Mouse (Mus musculus) CH12.LX (cell line): ENCODE measurements around the gene C1rl. TPM values are rescaled to one million over a fixed set of nuclear protein-coding genes. Genes with fewer than 3 reads are reported as not detected.
A peak's percentile ranks its signal among the peaks of the same experiment; 100 is the strongest.

ENCODE experiments used
- DNase-seq: peaks from one replicate; pipeline ENCODE4 v3.0.0-alpha.2; 2013; ENCODE audit errors: extremely low read depth
- H3K27ac ChIP-seq: 2 replicates; pipeline ENCODE4 v1.5.1; 2012; ENCODE audit warnings: low read depth, mild to moderate bottlenecking, control low read depth, moderate library complexity; ENCODE audit not compliant: insufficient read depth
- H3K27me3 ChIP-seq: replicated peaks from 2 replicates; pipeline ENCODE3; 2012; ENCODE audit warnings: inconsistent platforms
- H3K36me3 ChIP-seq, 2 experiments: replicated peaks in 1 of 2; 2 replicates each; pipeline versions ENCODE3 to v1.6.1; 2012; ENCODE audit warnings: inconsistent platforms in 1 of 2, low read length in 1 of 2, mild to moderate bottlenecking in 1 of 2, mixed read lengths in 1 of 2, moderate library complexity in 1 of 2; ENCODE audit not compliant: control insufficient read depth in 1 of 2, insufficient read depth in 1 of 2
- H3K4me1 ChIP-seq, 2 experiments: 2 replicates each; pipeline ENCODE4 v1.6.1; 2012; ENCODE audit warnings: inconsistent platforms in 1 of 2, moderate library complexity in 1 of 2; ENCODE audit not compliant: insufficient read depth in 2 of 2, control insufficient read depth in 1 of 2
- H3K4me2 ChIP-seq: 2 replicates; pipeline ENCODE4 v1.6.1; 2012; ENCODE audit warnings: low read depth, mild to moderate bottlenecking, control low read depth; ENCODE audit not compliant: poor library complexity, insufficient read depth, severe bottlenecking
- H3K4me3 ChIP-seq, 3 experiments: fragments of 150-350 bp in 1 of 3; sonication (generic) in 1 of 3; replicated peaks in 1 of 3; 2 replicates each; pipeline versions ENCODE3 to v1.5.1; 2011 to 2012; ENCODE audit warnings: low read depth in 2 of 3, low read length in 2 of 3, mild to moderate bottlenecking in 2 of 3, moderate library complexity in 2 of 3, control low read depth in 1 of 3, improper control_type of control experiment in 1 of 3, inconsistent platforms in 1 of 3, mixed read lengths in 1 of 3; ENCODE audit not compliant: poor library complexity in 1 of 3
- H3K79me2 ChIP-seq: replicated peaks from 2 replicates; pipeline ENCODE4 v1.6.1; 2012; ENCODE audit warnings: mild to moderate bottlenecking, moderate library complexity; ENCODE audit not compliant: control insufficient read depth, poor library complexity, insufficient read depth, severe bottlenecking; ENCODE audit errors: extremely low read depth
- H3K9ac ChIP-seq: 2 replicates; pipeline ENCODE4 v1.6.1; 2012; ENCODE audit warnings: low read depth, mild to moderate bottlenecking, control low read depth, moderate library complexity; ENCODE audit not compliant: insufficient read depth
- H3K9me3 ChIP-seq: replicated peaks from 2 replicates; pipeline ENCODE3; 2012; ENCODE audit warnings: low read length, inconsistent platforms, mixed read lengths
- CHD2 ChIP-seq: IDR thresholded peaks from 2 replicates; pipeline ENCODE4 v1.6.1; 2011; ENCODE audit warnings: low read length, improper control_type of control experiment
- CTCF ChIP-seq, 2 experiments: IDR thresholded peaks in 1 of 2; conservative IDR thresholded peaks in 1 of 2; 2 replicates each; pipeline ENCODE4 v1.5.1; 2011 to 2012; ENCODE audit warnings: low read depth in 2 of 2, low read length in 2 of 2, improper control_type of control experiment in 1 of 2, inconsistent platforms in 1 of 2, mild to moderate bottlenecking in 1 of 2, moderate library complexity in 1 of 2
- E2F4 ChIP-seq: IDR thresholded peaks from 2 replicates; pipeline ENCODE4 v1.6.1; 2011; ENCODE audit warnings: low read depth, low read length, improper control_type of control experiment; ENCODE audit not compliant: insufficient replicate concordance
- ELF1 ChIP-seq: IDR thresholded peaks from 2 replicates; pipeline ENCODE4 v1.6.1; 2014; ENCODE audit warnings: low read depth, mild to moderate bottlenecking, inconsistent platforms, low read length, improper control_type of control experiment
- EP300 ChIP-seq: IDR thresholded peaks from 2 replicates; pipeline ENCODE4 v1.6.1; 2011; ENCODE audit warnings: low read length, improper control_type of control experiment
- ETS1 ChIP-seq: conservative IDR thresholded peaks from 2 replicates; pipeline ENCODE4 v1.6.1; 2012; ENCODE audit warnings: low read depth, mild to moderate bottlenecking, inconsistent platforms, low read length, improper control_type of control experiment, moderate library complexity
- GABPA ChIP-seq: IDR thresholded peaks from 2 replicates; pipeline ENCODE4 v1.6.1; 2012; ENCODE audit warnings: low read depth, low read length, improper control_type of control experiment, inconsistent platforms; ENCODE audit not compliant: insufficient replicate concordance
- HCFC1 ChIP-seq: IDR thresholded peaks from 2 replicates; pipeline ENCODE4 v1.6.1; 2012; ENCODE audit warnings: low read depth, mild to moderate bottlenecking, inconsistent platforms, low read length, improper control_type of control experiment
- IRF4 ChIP-seq: IDR thresholded peaks from 2 replicates; pipeline ENCODE4 v1.6.1; 2014; ENCODE audit warnings: low read depth, mild to moderate bottlenecking, inconsistent platforms, low read length, improper control_type of control experiment
- JUND ChIP-seq: conservative IDR thresholded peaks from 2 replicates; pipeline ENCODE4 v1.6.1; 2011; ENCODE audit warnings: low read depth, low read length, improper control_type of control experiment
- MAX ChIP-seq: IDR thresholded peaks from 2 replicates; pipeline ENCODE4 v1.6.1; 2011; ENCODE audit warnings: low read length, improper control_type of control experiment
- MAZ ChIP-seq: IDR thresholded peaks from 2 replicates; pipeline ENCODE4 v1.6.1; 2012; ENCODE audit warnings: low read depth, mild to moderate bottlenecking, inconsistent platforms, low read length, improper control_type of control experiment, moderate library complexity
- MEF2A ChIP-seq: IDR thresholded peaks from 2 replicates; pipeline ENCODE4 v1.6.1; 2014; ENCODE audit warnings: low read depth, mild to moderate bottlenecking, inconsistent platforms, low read length, improper control_type of control experiment, borderline replicate concordance
- MXI1 ChIP-seq: IDR thresholded peaks from 2 replicates; pipeline ENCODE4 v1.6.1; 2011; ENCODE audit warnings: mild to moderate bottlenecking, low read depth, low read length, improper control_type of control experiment
- NELFE ChIP-seq: IDR thresholded peaks from 2 replicates; pipeline ENCODE4 v1.6.1; 2011; ENCODE audit warnings: low read depth, low read length, improper control_type of control experiment
- POLR2AphosphoS2 ChIP-seq: IDR thresholded peaks from 2 replicates; pipeline ENCODE4 v1.6.1; 2011; ENCODE audit warnings: low read depth, low read length, improper control_type of control experiment
- RAD21 ChIP-seq: IDR thresholded peaks from 2 replicates; pipeline ENCODE4 v1.6.1; 2011; ENCODE audit warnings: low read depth, mild to moderate bottlenecking, low read length, improper control_type of control experiment, moderate library complexity
- RCOR1 ChIP-seq: conservative IDR thresholded peaks from 2 replicates; pipeline ENCODE4 v1.6.1; 2012; ENCODE audit warnings: low read depth, mild to moderate bottlenecking, inconsistent platforms, low read length, improper control_type of control experiment
- SIN3A ChIP-seq: IDR thresholded peaks from 2 replicates; pipeline ENCODE4 v1.6.1; 2012; ENCODE audit warnings: low read length, improper control_type of control experiment, inconsistent platforms
- SMC3 ChIP-seq: IDR thresholded peaks from 2 replicates; pipeline ENCODE4 v1.6.1; 2011; ENCODE audit warnings: low read depth, low read length, improper control_type of control experiment
- TBP ChIP-seq: conservative IDR thresholded peaks from 2 replicates; pipeline ENCODE4 v1.6.1; 2011; ENCODE audit warnings: low read depth, low read length, improper control_type of control experiment
- TCF12 ChIP-seq: IDR thresholded peaks from 2 replicates; pipeline ENCODE4 v1.6.1; 2014; ENCODE audit warnings: low read depth, mild to moderate bottlenecking, inconsistent platforms, low read length, improper control_type of control experiment
- UBTF ChIP-seq: IDR thresholded peaks from 2 replicates; pipeline ENCODE4 v1.6.1; 2012; ENCODE audit warnings: low read depth, mild to moderate bottlenecking, inconsistent platforms, low read length, improper control_type of control experiment, moderate library complexity
- ZKSCAN1 ChIP-seq: IDR thresholded peaks from 2 replicates; pipeline ENCODE4 v1.6.1; 2012; ENCODE audit warnings: low read depth, inconsistent platforms, low read length, improper control_type of control experiment, borderline replicate concordance
- ZMIZ1 ChIP-seq: IDR thresholded peaks from 2 replicates; pipeline ENCODE4 v1.6.1; 2012; ENCODE audit warnings: low read depth, mild to moderate bottlenecking, inconsistent platforms, low read length, improper control_type of control experiment
- ZNF384 ChIP-seq: IDR thresholded peaks from 2 replicates; pipeline ENCODE4 v1.6.1; 2012; ENCODE audit warnings: low read depth, low read length, improper control_type of control experiment, inconsistent platforms
- dilution Hi-C: fragments of 300-500 bp; cut with MboI; formaldehyde crosslinking; loops from 2 replicates; pipeline ENCODE4 v1.14.3; 2020; ENCODE audit warnings: low sequenced_read_pairs; ENCODE audit not compliant: extremely low pct_unique_long_range_greater_than_20kb, extremely low pct_ligation_motif_present
- in situ Hi-C: fragments of 300-500 bp; cut with MboI; formaldehyde crosslinking; loops from 3 replicates; pipeline ENCODE4 v1.14.3; 2019; ENCODE audit warnings: low sequenced_read_pairs, low pct_ligation_motif_present, low pct_unique_long_range_greater_than_20kb, mixed read lengths
- polyA plus RNA-seq: library from polyadenylated mRNA; unstranded; fragments of >175 nt; gene quantifications from 2 replicates; pipeline ENCODE4 v1.2.1, GENCODE M21; 2012; ENCODE audit warnings: low read depth; ENCODE audit not compliant: insufficient read length
- total RNA-seq, 2 experiments: library from RNA; depleted of rRNA; stranded (reverse); fragments of 300-350 nt in 1 of 2; fragments of >200 nt in 1 of 2; gene quantifications; 2 replicates each; pipeline ENCODE4 v1.2.3; 2012 to 2014

C1rl gene
- total and polyA plus RNA-seq, 3 experiments = 0.59 to 2.4 (median 1.2) TPM

DNA sequence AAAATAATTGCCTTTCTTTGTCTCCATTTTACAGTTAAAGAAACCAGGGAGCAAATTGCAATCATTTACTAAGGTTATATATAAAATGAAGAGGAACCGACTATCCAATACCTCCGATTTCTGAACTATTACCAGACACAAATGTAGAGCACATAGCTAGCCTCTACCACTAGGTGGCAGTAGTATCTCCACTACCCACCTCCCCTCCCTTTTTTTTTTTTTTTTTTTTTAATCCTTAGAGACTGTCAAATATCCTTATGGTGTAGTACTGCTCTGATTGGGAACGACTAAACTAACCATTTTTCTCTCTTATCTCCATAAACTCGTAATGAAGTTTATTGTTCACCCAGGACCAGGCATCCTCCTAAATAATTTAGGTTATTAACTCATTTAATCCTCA lies 12.6 kb upstream of the C1rl start:
- no peak overlapping the region for H3K4me3 ChIP-seq
- no peak overlapping the region for H3K9ac ChIP-seq
- H3K4me1 ChIP-seq = peaks cover 15 to 41% of the 10 kb centered on the region in 2 experiments
- DNase-seq = peak; percentile 69
- no peak overlapping the region for H3K27ac ChIP-seq
- H3K79me2 ChIP-seq = peaks cover 4% of the 10 kb centered on the region; the same call in 1 of the 2 replicates
- no peak overlapping the region for H3K4me2 ChIP-seq
- in situ Hi-C loops = no loop called here
- dilution Hi-C loops = no loop called here
- no peaks in the 10 kb centered on the region for H3K9me3 ChIP-seq
- H3K36me3 ChIP-seq = no peaks in the 10 kb centered on the region
- peaks cover 13% of the 10 kb centered on the region for H3K27me3 ChIP-seq
- TF ChIP-seq ELF1 (no peak), MAZ (peak; percentile 83), CTCF (conservative IDR thresholded peaks at IDR 0.05 in 1 of 2, IDR thresholded peaks at IDR 0.05 in 1 of 2; ENCODE audit: low read depth in 2 of 2, low read length in 2 of 2) (peak; percentile 77 to 81), RAD21 (no peak; the same call in 1 of the 2 replicates), HCFC1 (no peak), ZKSCAN1 (no peak), E2F4 (no peak), SIN3A (no peak), CHD2 (no peak; the same call in 1 of the 2 replicates), POLR2AphosphoS2 (no peak), ZNF384 (peak; percentile 99), NELFE (no peak), EP300 (no peak), UBTF (no peak), JUND (no peak), IRF4 (no peak), GABPA (no peak), MAX (no peak), ZMIZ1 (no peak), ETS1 (no peak), MXI1 (no peak), MEF2A (no peak), TBP (no peak), RCOR1 (no peak), TCF12 (no peak), SMC3 (peak; percentile 37)
